ENCODE assay signal across 17 mouse cellular contexts in genomic region chr2:101884286-101884685, GRCm38 (mm10). TPM values are rescaled to one million over a fixed set of nuclear protein-coding genes. Genes with fewer than 3 reads are reported as not detected.
A peak's percentile ranks its signal among the peaks of the same experiment; 100 is the strongest.
DNase-seq lines count a peak whose midpoint lies in the region; ATAC-seq and TF ChIP-seq lines count a peak whose summit lies in the region.
"Had no signal": no experiment of that assay in that cellular context is flagged by ENCODE, and none has a peak within 500 bp of the region (broad histone marks: within the 10 kb centered on the region; RNA-seq: fewer than 3 reads in every experiment).

No protein-coding gene starts in this region.

- ATAC-seq in kidney, embryonic 14.5 days (ENCODE audit: low FRiP score, low TSS enrichment): no peak
- ATAC-seq in lung, embryonic 14.5 days (ENCODE audit: insufficient read depth): peak; percentile 32; the same call in 1 of the 2 replicates
- ATAC-seq in granulocyte monocyte progenitor cell, adult 5-6 weeks (replicated peaks; ENCODE audit: poor library complexity, severe bottlenecking): no peak
- ATAC-seq: activated CD4-positive, CD25-positive, alpha-beta regulatory T cell, adult 4 months; CD4-positive, CD25-positive, alpha-beta regulatory T cell, adult 4 months; midbrain, embryonic 15.5 days had no signal

- peak; percentile 27 for DNase-seq in kidney, adult 2 months
- peak; percentile 82 for DNase-seq in lung, embryonic 14.5 days
- DNase-seq in lung, adult 2 months: no peak
- peak; percentile 82 to 90 for DNase-seq in adrenal gland, adult (ENCODE audit: inconsistent age in 2 of 2, low spot score in 1 of 2)
- DNase-seq in thymus, postnatal 36 days: no peak
- DNase-seq: cerebellum, adult 9-11 months; layer of hippocampus, postnatal 36 days; right cerebral cortex, postnatal 4 days had no signal

- no peak for TF ChIP-seq POLR2A in kidney, adult 2 months (IDR thresholded peaks at IDR 0.05; ENCODE audit: low read depth, low read length)
- TF ChIP-seq POLR2A in lung, adult 2 months (IDR thresholded peaks at IDR 0.05; ENCODE audit: borderline replicate concordance, extremely low read depth, low read depth, low read length): no peak
- TF ChIP-seq POLR2A in embryonic fibroblast, embryonic 13.5 days (IDR thresholded peaks at IDR 0.05; ENCODE audit: low read depth, low read length): no peak

- 61% methylated on average over 2 of the region's 2 CpGs for WGBS in kidney, adult 2 months
- 74% methylated on average over 2 of the region's 2 CpGs for WGBS in kidney, embryonic 14.5 days
- whole genome bisulfite sequencing in lung, embryonic 14.5 days: 48% methylated on average over 2 of the region's 2 CpGs
- WGBS in lung, adult 2 months: 51% methylated on average over 2 of the region's 2 CpGs

- H3K4me3 ChIP-seq in kidney, adult 2 months (ENCODE audit: insufficient read depth, low read depth, low read length): no peak overlapping the region
- no peak overlapping the region for H3K4me3 ChIP-seq in kidney, embryonic 14.5 days (ENCODE audit: low read length)
- H3K4me3 ChIP-seq in lung, embryonic 14.5 days (ENCODE audit: low read depth, low read length): no peak overlapping the region
- no peak overlapping the region for H3K4me3 ChIP-seq in lung, adult 2 months (replicated peaks; ENCODE audit: extremely low read depth, low read depth, low read length)
- no peak overlapping the region for H3K4me3 ChIP-seq in embryonic fibroblast, embryonic 13.5 days (ENCODE audit: insufficient read depth, low read length)
- H3K4me3 ChIP-seq: forebrain, embryonic 10.5 days; limb, embryonic 12.5 days; midbrain, embryonic 15.5 days had no signal

- no peaks in the 10 kb centered on the region for H3K9me3 ChIP-seq in kidney, embryonic 14.5 days (ENCODE audit: control insufficient read depth, low read length)
- H3K9me3 ChIP-seq in lung, embryonic 14.5 days (ENCODE audit: low read depth, low read length): no peaks in the 10 kb centered on the region
- H3K9me3 ChIP-seq: forebrain, embryonic 10.5 days; limb, embryonic 12.5 days; midbrain, embryonic 15.5 days had no signal

- no peak overlapping the region for H3K9ac ChIP-seq in kidney, embryonic 14.5 days (ENCODE audit: low read depth, low read length)
- H3K9ac ChIP-seq in lung, embryonic 14.5 days: no peak overlapping the region
- H3K9ac ChIP-seq: limb, embryonic 12.5 days; midbrain, embryonic 15.5 days had no signal

- no peak overlapping the region for H3K4me2 ChIP-seq in kidney, embryonic 14.5 days (replicated peaks; ENCODE audit: low read depth, low read length)
- H3K4me2 ChIP-seq in lung, embryonic 14.5 days: no peak overlapping the region
- H3K4me2 ChIP-seq: heart, embryonic 11.5 days; limb, embryonic 12.5 days; midbrain, embryonic 15.5 days had no signal

- no peaks in the 10 kb centered on the region for H3K27me3 ChIP-seq in kidney, adult 2 months (replicated peaks; ENCODE audit: control insufficient read depth, insufficient read depth, low read length)
- H3K27me3 ChIP-seq in kidney, embryonic 14.5 days (ENCODE audit: control insufficient read depth, insufficient read depth, low read length): no peaks in the 10 kb centered on the region
- no peaks in the 10 kb centered on the region for H3K27me3 ChIP-seq in lung, embryonic 14.5 days (ENCODE audit: insufficient read depth, low read length)
- H3K27me3 ChIP-seq: midbrain, embryonic 15.5 days had no signal

- peaks cover 5% of the 10 kb centered on the region; the same call in 1 of the 2 replicates for H3K4me1 ChIP-seq in kidney, adult 2 months (ENCODE audit: control insufficient read depth, insufficient read depth, low read length)
- peaks cover 4% of the 10 kb centered on the region; the same call in 1 of the 2 replicates for H3K4me1 ChIP-seq in kidney, embryonic 14.5 days (ENCODE audit: control insufficient read depth, insufficient read depth, low read length)
- peaks cover 5% of the 10 kb centered on the region; the same call in 1 of the 2 replicates for H3K4me1 ChIP-seq in lung, embryonic 14.5 days (ENCODE audit: insufficient read depth)
- H3K4me1 ChIP-seq in lung, adult 2 months (ENCODE audit: control insufficient read depth, insufficient read depth, low read length): no peaks in the 10 kb centered on the region
- peaks cover 10% of the 10 kb centered on the region for H3K4me1 ChIP-seq in embryonic fibroblast, embryonic 13.5 days (ENCODE audit: control insufficient read depth, insufficient read depth, low read length)

- H3K36me3 ChIP-seq in kidney, adult 2 months (ENCODE audit: control insufficient read depth, insufficient read depth, low read length): no peaks in the 10 kb centered on the region
- H3K36me3 ChIP-seq in kidney, embryonic 14.5 days (ENCODE audit: control insufficient read depth, insufficient read depth, low read length): no peaks in the 10 kb centered on the region
- H3K36me3 ChIP-seq in lung, embryonic 14.5 days (ENCODE audit: insufficient read depth): no peaks in the 10 kb centered on the region
- H3K36me3 ChIP-seq: forebrain, embryonic 10.5 days; limb, embryonic 12.5 days; midbrain, embryonic 15.5 days had no signal

- no peak overlapping the region for H3K27ac ChIP-seq in kidney, adult 2 months (ENCODE audit: insufficient read depth, low read depth, low read length)
- no peak overlapping the region for H3K27ac ChIP-seq in kidney, embryonic 14.5 days (ENCODE audit: low read depth, low read length)
- no peak overlapping the region for H3K27ac ChIP-seq in lung, embryonic 14.5 days (ENCODE audit: low read depth)
- H3K27ac ChIP-seq in embryonic fibroblast, embryonic 13.5 days (ENCODE audit: insufficient read depth, low read length): 0 out of 2 replicates have a peak overlapping the region, but pooled peaks have one; percentile 20
- H3K27ac ChIP-seq: forebrain, embryonic 10.5 days; limb, embryonic 12.5 days; midbrain, embryonic 15.5 days had no signal

- TF ChIP-seq CTCF in kidney, adult 2 months (conservative IDR thresholded peaks at IDR 0.05; ENCODE audit: insufficient read depth, insufficient read length, low read depth, low read length): no peak
- no peak for TF ChIP-seq CTCF in lung, embryonic 14.5 days (IDR thresholded peaks at IDR 0.05; ENCODE audit: low read depth)
- TF ChIP-seq CTCF in lung, adult 2 months (IDR thresholded peaks at IDR 0.05; ENCODE audit: insufficient read depth, low read length): no peak
- TF ChIP-seq CTCF in embryonic fibroblast, embryonic 13.5 days (IDR thresholded peaks at IDR 0.05; ENCODE audit: borderline replicate concordance, insufficient read depth, low read length): no peak

RNA-seq across cellular contexts. Expression of gene Prr5l, which starts 1.5 kb away (rescaled TPM):
- 7.5 and 9.6 TPM in 2 replicates for polyA plus RNA-seq in kidney, adult 2 months (2012; rRNA removed)
- polyA plus RNA-seq in kidney, embryonic 14.5 days (2014; fragmentation: Nextera tagmentation; extraction: Ambion mirVana): 44.4 and 56.8 TPM in 2 replicates
- polyA plus RNA-seq in lung, embryonic 14.5 days (2014; fragmentation: Nextera tagmentation; extraction: Ambion mirVana): 42.0 and 48.9 TPM in 2 replicates
- polyA plus RNA-seq in lung, adult 2 months (2012; rRNA removed): 28.5 and 32.3 TPM in 2 replicates
- 3.9 and 4.5 TPM in 2 replicates for polyA plus RNA-seq in embryonic fibroblast, embryonic 13.5 days (2011; ENCODE audit: insufficient read length, low read depth, missing spikeins)
- total RNA-seq in granulocyte monocyte progenitor cell, adult 5-6 weeks (2014; fragmentation: Nextera tagmentation): not detected in 2 replicates
- not detected in 2 replicates for total RNA-seq in granulocyte monocyte progenitor cell, adult 5-6 weeks (2017)

RNA-seq across cellular contexts. Expression of gene Commd9, which starts 1.8 kb away (rescaled TPM):
- 115 and 130 TPM in 2 replicates for polyA plus RNA-seq in kidney, adult 2 months (2012; rRNA removed)
- 61.0 and 61.2 TPM in 2 replicates for polyA plus RNA-seq in kidney, embryonic 14.5 days (2014; fragmentation: Nextera tagmentation; extraction: Ambion mirVana)
- polyA plus RNA-seq in lung, embryonic 14.5 days (2014; fragmentation: Nextera tagmentation; extraction: Ambion mirVana): 56.8 and 60.3 TPM in 2 replicates
- polyA plus RNA-seq in lung, adult 2 months (2012; rRNA removed): 35.4 and 35.6 TPM in 2 replicates
- 46.0 and 56.0 TPM in 2 replicates for polyA plus RNA-seq in embryonic fibroblast, embryonic 13.5 days (2011; ENCODE audit: insufficient read length, low read depth, missing spikeins)
- total RNA-seq in granulocyte monocyte progenitor cell, adult 5-6 weeks (2014; fragmentation: Nextera tagmentation): 13.3 and 30.9 TPM in 2 replicates
- total RNA-seq in granulocyte monocyte progenitor cell, adult 5-6 weeks (2017): 24.5 and 40.7 TPM in 2 replicates

Comparison
In these comparisons a context has a peak if more than half of its experiments do, and no peak if none do; other contexts are left out.
1. DNase-seq: peak in kidney, adult 2 months (single experiment), lung, embryonic 14.5 days (single experiment) and adrenal gland, adult (2 of 2); none in lung, adult 2 months (single experiment) and thymus, postnatal 36 days (0 of 2).